Mouse (Mus musculus) embryonic facial prominence, embryonic 13.5 days (tissue): ENCODE measurements around the gene Eda. TPM values are rescaled to one million over a fixed set of nuclear protein-coding genes. Genes with fewer than 3 reads are reported as not detected.
"Not testable (repeated sequence)": the region's sequence is repeated elsewhere in the genome, so short reads cannot be mapped to it uniquely, and the experiment has no call there.

Experiments used
- ATAC-seq: fragments of 200-750 bp; cut with Nextera tagmentation; 2 replicates; pipeline ENCODE4 v1.8.0; 2017; ENCODE audit warnings: low read depth; ENCODE audit not compliant: insufficient number of reproducible peaks, insufficient read depth, low FRiP score, low TSS enrichment
- H3K27ac ChIP-seq: fragments of 300-500 bp; sonication (generic); 2 replicates; pipeline ENCODE4 v1.5.1; 2015; ENCODE audit warnings: moderate library complexity, mild to moderate bottlenecking, inconsistent platforms
- H3K27me3 ChIP-seq: fragments of 300-500 bp; sonication (generic); 2 replicates; pipeline ENCODE4 v1.6.1; 2015; ENCODE audit warnings: mild to moderate bottlenecking, inconsistent platforms
- H3K36me3 ChIP-seq: fragments of 300-500 bp; sonication (generic); 2 replicates; pipeline ENCODE4 v1.6.1; 2015; ENCODE audit warnings: mild to moderate bottlenecking, inconsistent platforms
- H3K4me1 ChIP-seq: fragments of 300-500 bp; sonication (generic); 2 replicates; pipeline ENCODE4 v1.6.1; 2015; ENCODE audit warnings: inconsistent platforms
- H3K4me2 ChIP-seq: fragments of 300-500 bp; sonication (generic); 2 replicates; pipeline ENCODE4 v1.6.1; 2015; ENCODE audit warnings: moderate library complexity, mild to moderate bottlenecking, inconsistent platforms
- H3K4me3 ChIP-seq: fragments of 300-500 bp; sonication (generic); 2 replicates; pipeline ENCODE4 v1.5.1; 2015; ENCODE audit warnings: mild to moderate bottlenecking, inconsistent platforms
- H3K9ac ChIP-seq: fragments of 300-500 bp; sonication (generic); 2 replicates; pipeline ENCODE4 v1.6.1; 2015; ENCODE audit warnings: mild to moderate bottlenecking, inconsistent platforms
- H3K9me3 ChIP-seq: fragments of 300-500 bp; sonication (generic); 2 replicates; pipeline ENCODE4 v1.6.1; 2016; ENCODE audit warnings: inconsistent platforms
- WGBS: fragments of 180-500 bp; shearing (Covaris S2); methylation state at CpG from one replicate; pipeline ENCODE4 v1.1.7; 2015; ENCODE audit warnings: mixed read lengths; 5-methylcytosine and 5-hydroxymethylcytosine counted together
- microRNA counts: library from miRNA; unstranded; fragments of <30 nt; microRNA quantifications from one replicate; lab custom pipeline; 2016
- microRNA-seq: library from miRNA; unstranded; fragments of <30 nt; microRNA quantifications from one replicate; pipeline ENCODE4, GENCODE M21; 2016
- polyA plus RNA-seq: library from polyadenylated mRNA; unstranded; fragments of >200 nt; fragmentation: Nextera tagmentation; extraction: Ambion mirVana; gene quantifications from 2 replicates; pipeline ENCODE4 v1.2.1, GENCODE M21; 2015

Gene Eda
- polyA plus RNA-seq, 1 experiment from 2014 or later: 3.3 TPM

DNA sequence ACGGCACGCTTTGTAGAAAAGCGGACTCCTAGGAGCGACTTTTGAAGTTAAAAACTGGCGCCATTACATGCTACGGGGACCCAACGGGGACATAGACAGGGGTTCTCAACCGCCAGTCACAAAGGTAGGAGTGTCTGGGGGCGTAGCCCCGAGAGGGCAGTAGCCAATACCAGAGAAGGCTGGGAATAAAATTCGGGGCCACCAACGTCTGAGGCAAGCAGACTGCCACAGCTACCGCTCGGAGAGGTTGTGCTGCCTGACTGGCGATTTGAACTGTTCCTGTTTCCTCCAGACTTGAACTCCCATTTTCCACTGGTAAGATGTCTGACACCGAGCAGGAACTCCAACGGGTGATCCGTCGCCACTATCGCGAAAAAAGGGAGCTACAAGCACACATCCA is 453.3 kb downstream of the Eda start, which contains the start of gene Otud6a:
Gene Otud6a, plus strand, starts transcription at position 321 of the 400 bp plus-strand sequence.
- H3K27me3 ChIP-seq: peaks cover 23% of the 10 kb centered on the region
- H3K36me3 ChIP-seq: no peaks in the 10 kb centered on the region
- no peaks in the 10 kb centered on the region for H3K9me3 ChIP-seq
- no peak for ATAC-seq
- H3K4me2 ChIP-seq: no peak within 1 kb of the TSS
- H3K4me1 ChIP-seq: no peaks in the 10 kb centered on the region
- WGBS: 90% methylated on average over 21 of the region's 21 CpGs
- no peak within 1 kb of the TSS for H3K27ac ChIP-seq
- no peak within 1 kb of the TSS for H3K9ac ChIP-seq
- no peak within 1 kb of the TSS for H3K4me3 ChIP-seq

DNA sequence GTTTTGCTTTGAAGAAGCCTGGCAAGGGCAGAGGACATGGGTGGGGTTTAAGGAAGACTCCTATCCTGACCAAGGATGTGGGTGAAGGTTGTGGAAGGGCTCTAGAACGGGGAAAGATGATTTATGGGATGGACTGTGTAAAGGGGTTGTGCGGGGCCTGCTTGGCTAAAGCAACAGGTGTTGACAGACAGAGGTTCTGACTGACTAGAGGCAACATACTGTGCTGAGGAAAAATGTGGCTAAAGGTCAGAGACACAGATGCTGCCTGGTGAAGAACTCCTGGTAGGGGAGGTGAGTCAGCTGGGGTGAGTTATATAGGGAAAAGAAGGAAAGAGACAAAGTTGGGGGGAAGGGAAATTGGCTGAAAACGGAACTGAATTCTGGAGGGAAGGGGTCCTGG is 456.9 kb downstream of the Eda start:
- 76% methylated on average over 3 of the region's 3 CpGs for WGBS

DNA sequence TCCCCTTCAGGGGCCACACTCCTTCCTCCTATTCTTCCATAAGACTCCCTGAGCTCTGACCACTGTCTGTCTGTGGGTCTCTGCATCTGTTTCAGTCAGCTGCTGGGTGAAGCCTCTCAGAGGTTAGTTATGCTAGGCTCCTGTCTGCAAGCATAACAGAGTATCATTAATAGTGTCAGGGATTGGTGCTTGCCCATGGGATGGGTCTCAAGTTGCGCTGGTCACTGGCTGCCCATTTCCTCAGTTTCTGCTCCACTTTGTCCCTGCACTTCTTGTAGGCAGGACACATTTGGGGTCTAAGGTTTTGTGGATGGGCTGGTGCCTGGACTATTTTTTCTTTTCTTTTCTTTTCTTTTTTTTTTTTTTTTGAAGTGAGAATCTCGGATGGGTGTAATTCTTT is 467.2 kb downstream of the Eda start, which contains the start of gene Awat2:
Gene Awat2, minus strand, starts transcription at position 101 of the 400 bp plus-strand sequence.
- not testable (repeated sequence) for ATAC-seq, H3K36me3 ChIP-seq, H3K4me1 ChIP-seq, H3K9ac ChIP-seq, H3K4me2 ChIP-seq, H3K9me3 ChIP-seq, H3K27ac ChIP-seq, H3K4me3 ChIP-seq
- H3K27me3 ChIP-seq: peaks cover 26% of the 10 kb centered on the region
- WGBS: 69% methylated on average over 2 of the region's 2 CpGs

More for the DNA sequence above, 456.9 kb downstream of the Eda start:
- H3K9me3 ChIP-seq: no peaks in the 10 kb centered on the region
- no peak overlapping the region for H3K4me3 ChIP-seq
- H3K36me3 ChIP-seq: no peaks in the 10 kb centered on the region
- H3K9ac ChIP-seq: no peak overlapping the region
- no peaks in the 10 kb centered on the region for H3K4me1 ChIP-seq
- H3K27ac ChIP-seq: no peak overlapping the region
- H3K4me2 ChIP-seq: no peak overlapping the region
- peaks cover 47% of the 10 kb centered on the region for H3K27me3 ChIP-seq
- no peak for ATAC-seq

DNA sequence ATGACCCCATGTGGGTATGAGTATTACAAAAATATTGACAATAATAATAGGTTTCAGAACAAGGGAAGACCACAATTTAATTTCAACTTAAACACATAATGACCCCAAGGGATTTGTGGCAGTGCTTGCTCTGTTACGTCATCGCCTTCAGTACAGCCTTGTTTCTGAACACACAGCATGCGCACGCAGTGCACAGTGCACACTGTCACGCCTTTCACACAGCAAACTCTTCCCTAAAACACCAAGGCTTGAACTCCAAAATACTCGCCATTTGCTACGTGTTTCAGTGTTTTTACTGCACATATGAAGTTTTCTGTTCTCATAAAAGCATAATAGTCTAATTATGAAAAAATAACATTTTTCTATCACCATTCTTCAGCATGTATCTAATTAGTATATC is 468.1 kb downstream of the Eda start:
- Histone ChIP-seq H3K4me2 (no peak overlapping the region), H3K27me3 (peaks cover 29% of the 10 kb centered on the region), H3K4me1 (no peaks in the 10 kb centered on the region), H3K9me3 (no peaks in the 10 kb centered on the region), H3K36me3 (no peaks in the 10 kb centered on the region), H3K9ac (no peak overlapping the region), H3K4me3 (no peak overlapping the region), H3K27ac (no peak overlapping the region)
- no peak for ATAC-seq
- 75% methylated on average over 7 of the region's 7 CpGs for WGBS

MicroRNA genes within 50 kb of the gene (microRNA counts, 519-probe panel; counts per million panel counts)
- 3,313 counts per million, percentile 76 among the panel's probes with 10 or more counts for microRNA mmu-miR-676 (lab: Ali Mortazavi, UCI)

Small RNA genes within 50 kb of the gene (microRNA-seq; reads per million reads assigned to microRNA genes)
- 1,075 reads per million, percentile 77 among the genes with 10 or more reads in this experiment for gene Mir676

Other genes starting within 250 kb of the Eda start
- gene Tmem28, start 154.6 kb upstream of the Eda start, polyA plus RNA-seq: 0.58 and 0.66 TPM in 2 replicates